Mouse (Mus musculus) liver, postnatal 0 days (tissue): ENCODE results near the gene Ccdc138.

Experiments used
- CTCF ChIP-seq: sonication (generic); IDR thresholded peaks from 2 replicates; pipeline ENCODE4 v1.5.1; 2016; ENCODE audit warnings: antibody characterized with exemption, low read depth
- EP300 ChIP-seq: IDR thresholded peaks from 2 replicates; pipeline ENCODE4 v1.6.1; 2016; ENCODE audit warnings: antibody characterized with exemption, low read depth, mild to moderate bottlenecking

GRCm38 (mm10) chr10:58601946-58602345 lies 104.2 kb downstream of the Ccdc138 start:
- no peak for TF ChIP-seq CTCF
- TF ChIP-seq EP300, result no peak
